Mouse (Mus musculus) T-helper 1 cell (primary cell): ENCODE results near the gene Dysf.

Experiments used
- in situ Hi-C: fragments of 300-600 bp; cut with MboI, MseI; formaldehyde crosslinking; loops from one replicate; pipeline ENCODE4 v1.15.1; 2025; ENCODE audit warnings: high pct_unique_total_duplicates

Gene Dysf

DNA sequence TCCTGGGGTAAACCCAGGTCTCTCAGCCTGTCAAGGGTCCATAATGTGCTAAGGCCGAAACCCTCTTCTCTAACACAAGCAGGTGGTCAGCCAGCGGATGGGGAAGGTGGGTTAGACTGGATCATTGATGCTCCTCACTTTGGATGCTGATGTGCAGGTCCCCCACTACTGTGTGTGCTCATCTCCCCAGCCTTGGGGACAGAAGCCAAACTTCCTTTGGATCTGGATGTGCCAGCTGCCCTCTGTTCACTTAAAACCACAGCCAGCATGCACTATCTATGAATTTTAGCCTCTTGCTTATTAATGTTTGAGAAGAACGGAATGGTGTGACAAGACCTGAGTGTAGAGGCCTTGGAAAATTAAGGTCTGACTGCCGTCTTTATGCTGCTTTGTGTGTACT lies 150.7 kb downstream of the Dysf start:
- in situ Hi-C loops: loop anchor here (10.0 kb wide), 1 partner anchor 1136 kb away; no protein-coding TSS in a partner anchor

GRCm38 (mm10) chr6:84167612-84168011 lies 159.2 kb downstream of the Dysf start:
- in situ Hi-C loops: no loop called here

DNA sequence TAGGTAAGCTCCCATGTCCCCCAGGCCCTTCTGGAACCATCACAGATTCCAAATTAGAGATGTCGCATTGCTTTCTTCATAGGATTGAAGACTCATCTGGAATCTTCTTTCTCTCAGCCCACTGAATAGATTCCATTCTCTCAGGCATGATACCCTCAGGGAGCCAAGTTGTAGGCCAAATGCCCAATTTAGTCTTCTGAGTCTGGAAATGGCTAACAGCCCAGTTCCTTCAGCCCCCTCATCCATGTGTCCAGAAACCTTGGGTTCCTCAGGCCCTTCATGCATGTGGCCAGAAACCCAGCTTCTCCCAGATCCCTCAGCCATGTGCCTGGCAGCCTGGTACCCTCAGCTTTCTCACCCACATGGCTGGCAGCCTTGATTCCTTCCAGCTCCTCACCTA lies 160.2 kb downstream of the Dysf start:
- in situ Hi-C loops: no loop called here

- in situ Hi-C loops: no loop called here
These were observed 165.2 kb downstream of the Dysf start for GRCm38 (mm10) chr6:84173626-84174025.

- in situ Hi-C loops: no loop called here
These were observed 170.5 kb downstream of the Dysf start for GRCm38 (mm10) chr6:84178776-84179405.

GRCm38 (mm10) chr6:84181452-84181851 lies 173.1 kb downstream of the Dysf start:
- in situ Hi-C loops: no loop called here

DNA sequence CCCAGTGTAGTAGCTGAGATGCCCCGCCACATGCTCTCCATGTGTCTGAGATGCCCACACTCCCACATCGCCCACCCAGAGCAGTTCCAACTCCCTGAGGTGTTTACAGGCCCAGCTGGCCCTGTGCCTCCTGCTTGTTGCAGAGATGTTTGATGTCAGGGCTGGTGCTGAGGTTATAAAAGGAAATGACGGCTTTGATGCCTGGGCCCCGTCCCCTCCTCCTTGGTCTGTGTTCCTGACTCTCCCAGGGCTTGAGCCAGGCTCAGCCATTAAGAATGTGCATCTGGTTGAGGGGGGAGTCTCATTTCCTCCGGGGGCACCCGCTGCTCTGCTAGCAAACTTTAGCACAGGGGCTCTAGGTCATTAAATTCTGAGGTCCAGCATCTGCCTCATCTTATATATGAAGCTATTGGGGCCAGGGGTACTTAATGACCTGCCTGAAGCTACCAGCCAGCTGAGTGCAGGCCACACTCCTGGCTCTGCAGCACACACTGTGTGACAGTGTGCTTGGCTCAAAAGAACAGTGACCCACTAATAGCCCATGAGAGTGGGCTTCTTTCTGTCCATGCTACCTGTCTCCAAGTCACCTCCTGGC lies 183.4 kb downstream of the Dysf start:
- in situ Hi-C loops: no loop called here

DNA sequence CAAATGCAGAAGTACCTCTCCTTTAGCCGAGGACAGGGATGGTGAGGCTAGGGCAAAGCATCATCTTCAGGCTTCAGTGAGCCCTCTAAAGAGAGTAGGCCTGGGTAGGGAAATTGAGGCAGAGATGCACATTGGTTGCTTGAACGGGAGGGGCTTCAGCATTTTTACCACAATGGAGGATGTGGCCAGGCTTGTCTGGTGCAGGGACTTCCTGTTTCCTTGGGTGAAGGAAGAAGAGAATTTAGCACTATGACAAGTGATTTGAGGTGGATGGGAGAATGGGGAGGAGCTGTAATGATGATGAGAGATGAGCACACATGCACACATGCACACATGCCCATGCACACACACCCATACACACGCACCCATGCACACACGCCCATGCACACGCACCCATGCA lies 188.1 kb downstream of the Dysf start:
- in situ Hi-C loops: no loop called here

GRCm38 (mm10) chr6:84197811-84198213 lies 189.4 kb downstream of the Dysf start:
- in situ Hi-C loops: no loop called here

- in situ Hi-C loops: no loop called here
These were observed 193.5 kb downstream of the Dysf start for GRCm38 (mm10) chr6:84201721-84202490.

GRCm38 (mm10) chr6:84205611-84206010 lies 197.2 kb downstream of the Dysf start:
- in situ Hi-C loops: no loop called here

DNA sequence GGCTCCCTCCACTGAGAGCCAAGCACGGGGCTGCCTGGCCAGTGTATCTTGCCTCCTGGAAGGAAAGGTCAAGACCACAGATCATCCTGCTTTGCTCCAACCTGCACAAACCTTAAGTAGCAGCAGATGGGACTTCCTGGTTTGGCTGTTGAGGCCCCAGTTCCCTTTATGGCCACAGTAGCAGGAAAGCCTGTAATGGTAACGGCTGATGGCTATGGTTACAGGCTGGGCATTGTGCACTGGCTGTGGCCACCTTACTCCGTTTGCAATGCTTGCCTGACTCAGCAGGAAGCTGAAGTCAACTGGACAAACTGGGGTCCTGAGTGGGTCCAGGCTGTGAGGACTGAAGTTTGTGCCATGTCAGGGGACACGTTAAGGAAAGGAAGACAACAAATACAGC lies 200.2 kb downstream of the Dysf start:
- in situ Hi-C loops: no loop called here

GRCm38 (mm10) chr6:84209736-84210434 lies 201.5 kb downstream of the Dysf start:
- in situ Hi-C loops: no loop called here

- in situ Hi-C loops: no loop called here
These were observed 203.1 kb downstream of the Dysf start for GRCm38 (mm10) chr6:84211473-84211872.

- in situ Hi-C loops: no loop called here
These were observed 204.7 kb downstream of the Dysf start for GRCm38 (mm10) chr6:84213101-84213500.

GRCm38 (mm10) chr6:84217216-84217933 lies 209.0 kb downstream of the Dysf start:
- in situ Hi-C loops: no loop called here

DNA sequence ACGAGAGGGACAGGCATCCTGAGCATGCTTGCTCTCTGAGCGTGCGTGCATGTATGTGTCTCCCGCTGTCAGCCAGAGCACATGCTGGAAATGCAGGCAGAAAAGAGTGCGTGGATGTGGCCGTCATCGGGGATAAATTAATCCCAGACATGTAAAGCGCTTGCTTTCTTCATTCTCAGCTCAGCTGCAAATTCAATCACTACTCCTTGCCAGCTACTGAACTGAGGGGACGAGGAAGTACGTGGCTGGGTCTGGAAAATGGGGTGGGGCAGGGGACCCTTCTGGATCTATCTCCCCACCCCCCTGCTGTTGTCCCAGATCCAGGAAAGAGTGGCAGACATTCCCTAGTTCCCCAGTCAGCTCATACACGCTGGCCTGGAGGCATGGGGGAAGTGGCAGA lies 210.7 kb downstream of the Dysf start:
- in situ Hi-C loops: no loop called here

DNA sequence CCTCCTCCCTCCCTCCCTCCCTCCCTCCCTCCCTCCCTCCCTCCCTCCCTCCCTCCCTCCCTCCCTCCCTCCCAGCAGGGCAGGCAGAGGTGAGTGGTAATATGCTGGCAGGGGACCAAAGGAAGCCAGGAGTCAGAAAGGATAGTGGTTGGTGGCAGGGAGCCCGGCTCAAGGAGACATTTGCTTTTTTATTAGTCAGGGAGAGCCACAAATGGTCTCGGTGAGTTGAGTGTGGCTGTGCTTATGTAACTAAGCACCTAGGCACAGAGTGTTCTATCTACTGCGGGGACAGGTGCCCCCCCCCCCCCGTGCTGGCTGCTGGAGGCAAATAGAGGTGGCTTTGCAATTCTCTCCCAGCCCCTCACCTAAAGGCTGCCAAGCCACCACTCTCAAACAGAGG lies 216.5 kb downstream of the Dysf start:
- in situ Hi-C loops: no loop called here

DNA sequence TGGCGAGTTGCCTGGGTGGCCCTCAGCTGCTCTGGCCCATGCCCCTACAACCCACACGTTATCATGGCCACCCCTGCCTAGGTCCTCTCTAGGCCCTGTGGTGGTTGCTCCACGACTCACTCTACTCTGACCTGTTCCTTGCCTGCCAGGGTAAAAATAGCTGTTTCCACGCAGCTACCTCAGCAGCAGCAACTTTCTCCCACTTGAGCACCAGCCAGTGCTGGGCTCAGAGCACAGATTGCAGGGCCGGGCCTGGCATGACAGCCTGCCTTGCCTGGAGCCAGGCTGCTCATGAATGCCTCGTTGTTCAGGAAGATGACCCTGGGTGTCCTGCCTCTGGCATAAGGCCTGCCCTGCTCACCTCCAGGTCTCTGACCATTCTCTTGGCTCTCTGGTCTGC lies 217.2 kb downstream of the Dysf start:
- in situ Hi-C loops: no loop called here

GRCm38 (mm10) chr6:84228196-84228595 lies 219.8 kb downstream of the Dysf start:
- in situ Hi-C loops: no loop called here

- in situ Hi-C loops: no loop called here
These were observed 220.4 kb downstream of the Dysf start for GRCm38 (mm10) chr6:84228786-84229185.

DNA sequence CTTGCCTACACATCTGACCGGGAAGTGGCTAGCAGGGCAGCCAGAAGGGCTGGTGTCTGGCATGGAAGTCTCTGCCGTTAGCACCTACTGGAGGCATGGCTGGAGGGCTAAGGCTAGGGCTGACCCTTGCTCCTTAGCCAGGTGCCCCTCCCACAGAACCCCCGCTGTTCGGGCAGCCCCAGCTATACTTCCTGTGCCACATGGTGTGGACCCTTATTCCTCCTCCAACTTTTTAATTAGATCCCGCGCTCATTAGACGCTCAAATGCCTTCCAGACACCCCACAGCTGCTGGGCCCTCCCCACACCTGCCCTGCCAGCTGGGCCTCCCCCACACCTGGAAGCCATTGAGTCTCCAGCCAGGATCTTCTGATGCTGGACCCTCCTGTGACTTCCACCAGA lies 221.3 kb downstream of the Dysf start:
- in situ Hi-C loops: no loop called here
